Mouse (Mus musculus): Measurements from ENCODE around the gene Trafd1.

The Trafd1 gene

GRCm38 (mm10) chr5:121385461-121386119, at the start of gene Trafd1:
Gene Trafd1 (minus strand): TSS chr5:121385632.
- in situ Hi-C loops (cut with MboI, MseI) = no loop called here

DNA sequence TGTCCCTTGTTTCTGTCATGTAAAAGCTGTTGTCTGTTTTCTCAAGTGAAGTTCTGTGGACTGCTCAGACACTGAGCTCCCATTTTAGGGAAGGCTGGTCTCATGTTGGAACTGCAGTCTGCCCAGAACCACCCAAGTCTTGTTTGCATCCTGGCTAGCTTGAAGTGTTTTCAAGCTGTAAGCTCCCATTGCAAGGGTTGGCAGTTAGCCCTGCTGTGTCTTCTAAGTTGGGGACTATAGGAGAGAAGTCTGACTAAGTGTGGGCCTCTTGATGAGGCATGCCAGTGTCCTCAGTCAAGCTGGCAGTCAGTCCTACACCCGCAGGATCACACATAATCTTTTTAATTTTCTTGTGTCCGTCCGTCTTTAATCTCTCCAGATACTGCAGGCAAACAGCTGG, 43.5 kb upstream of the Trafd1 start:
- in situ Hi-C loops (cut with MboI, MseI) = loop anchor here (25.0 kb wide), 1 partner anchor 1058 kb away; no protein-coding TSS in a partner anchor

DNA sequence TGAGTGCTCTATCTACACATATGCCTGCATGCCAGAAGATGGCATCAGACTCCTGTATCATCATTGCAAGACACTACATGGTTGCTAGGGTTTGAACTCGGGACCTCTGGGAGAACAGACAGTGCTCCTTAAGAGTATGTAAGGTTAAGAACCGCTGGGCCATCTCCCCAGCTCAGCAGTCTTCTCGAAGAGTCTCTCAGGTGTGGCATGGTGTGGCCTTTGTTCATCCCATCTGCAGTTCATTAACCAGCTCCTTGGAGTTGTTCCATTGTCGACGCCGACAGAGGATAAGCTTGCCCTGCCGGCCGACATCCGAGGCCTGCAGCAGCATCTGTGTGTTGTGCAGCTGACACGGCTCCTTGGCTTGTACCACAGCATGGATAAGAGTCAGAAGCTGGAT, 37.9 kb upstream of the Trafd1 start:
- in situ Hi-C loops (cut with MboI, MseI) = no loop called here

DNA sequence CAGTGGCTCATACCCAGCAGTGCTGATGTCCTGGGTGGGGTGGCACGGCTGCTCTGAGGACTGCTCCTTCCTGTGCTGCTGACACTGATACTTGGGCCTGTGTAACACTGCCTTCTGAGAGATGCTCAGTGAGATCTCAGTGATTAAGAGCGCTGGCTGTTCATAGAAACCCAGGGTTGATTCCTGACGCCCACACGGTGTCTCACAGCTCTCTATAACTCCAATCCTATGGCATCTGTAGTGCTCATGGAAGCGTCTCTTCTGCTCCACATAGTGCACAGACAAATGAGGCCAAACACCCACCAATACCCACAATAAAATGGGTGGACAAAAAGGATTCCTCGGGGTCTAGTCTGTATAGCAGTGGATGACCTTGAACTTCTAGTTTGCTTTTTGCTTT, 37.4 kb upstream of the Trafd1 start:
- in situ Hi-C loops (cut with MboI, MseI) = no loop called here

- in situ Hi-C loops (cut with MboI, MseI) = no loop called here
Measured at GRCm38 (mm10) chr5:121420721-121421120, 35.3 kb upstream of the Trafd1 start.

- in situ Hi-C loops (cut with MboI, MseI) = no loop called here
Measured at GRCm38 (mm10) chr5:121410975-121411374, 25.5 kb upstream of the Trafd1 start.

DNA sequence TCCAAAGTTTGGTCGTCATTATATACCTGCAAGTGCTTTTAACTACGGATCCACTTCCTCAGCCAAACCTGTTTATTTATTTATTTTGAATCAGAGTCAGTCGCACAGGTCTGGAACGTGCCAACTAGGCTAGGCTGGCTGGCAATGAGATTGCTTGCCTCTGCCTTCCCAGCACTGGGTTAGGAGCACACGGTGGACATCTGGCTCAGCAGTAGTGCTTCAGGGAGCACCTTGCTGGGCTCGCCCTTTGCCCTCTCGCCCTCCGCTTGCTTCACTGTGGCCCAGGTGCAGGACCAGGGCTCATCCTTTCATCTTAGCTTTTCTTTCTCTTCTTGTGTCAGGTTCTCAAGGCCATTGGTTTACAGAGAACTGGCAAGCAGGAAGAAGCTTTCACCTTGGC, 22.4 kb upstream of the Trafd1 start:
- in situ Hi-C loops (cut with MboI, MseI) = loop anchor here (5.0 kb wide), 1 partner anchor 34 kb away; no protein-coding TSS in a partner anchor

DNA sequence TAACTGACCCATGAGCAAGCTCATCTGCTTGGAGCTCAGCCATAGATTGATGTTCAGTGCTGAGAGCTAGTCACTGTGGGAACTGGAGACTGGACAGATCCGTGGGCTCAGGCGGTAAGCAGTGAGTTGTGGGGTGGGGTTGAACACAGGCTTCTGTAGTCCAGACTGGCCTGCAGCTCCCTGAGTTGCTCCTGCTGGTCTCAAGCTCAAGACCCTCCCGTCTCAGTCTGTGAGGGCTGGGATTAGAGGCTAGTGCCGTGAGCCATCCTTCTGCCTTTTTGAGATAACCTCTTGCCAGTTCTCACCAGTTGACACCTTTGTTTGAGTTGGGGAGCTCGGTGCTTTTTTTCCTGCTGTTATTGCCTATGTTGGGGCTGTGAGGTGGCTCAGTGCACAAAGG, 15.4 kb upstream of the Trafd1 start:
- in situ Hi-C loops (cut with MboI, MseI) = no loop called here

DNA sequence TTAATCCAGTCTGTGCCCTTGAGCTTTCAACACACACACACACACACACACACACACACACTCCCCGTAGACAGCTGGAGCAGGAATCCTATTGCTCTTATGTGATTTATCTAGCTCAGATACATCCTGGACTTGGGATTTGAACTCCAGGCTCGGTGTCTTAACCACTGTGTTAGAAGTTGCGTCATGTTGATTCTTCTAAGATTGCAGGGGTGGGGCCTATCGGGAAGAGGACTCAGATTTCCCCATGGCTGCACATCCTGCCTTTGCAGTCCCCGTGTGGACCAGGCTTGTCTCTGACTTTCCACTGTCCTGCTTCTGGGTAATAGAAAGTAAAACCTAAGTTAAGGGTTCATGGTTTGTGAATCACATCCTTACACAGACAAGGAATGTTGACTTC, 14.6 kb upstream of the Trafd1 start:
- in situ Hi-C loops (cut with MboI, MseI) = no loop called here

- in situ Hi-C loops (cut with MboI, MseI) = no loop called here
Measured at GRCm38 (mm10) chr5:121399540-121399939, 14.1 kb upstream of the Trafd1 start.

GRCm38 (mm10) chr5:121398965-121399462, 13.6 kb upstream of the Trafd1 start:
- in situ Hi-C loops (cut with MboI, MseI) = no loop called here

DNA sequence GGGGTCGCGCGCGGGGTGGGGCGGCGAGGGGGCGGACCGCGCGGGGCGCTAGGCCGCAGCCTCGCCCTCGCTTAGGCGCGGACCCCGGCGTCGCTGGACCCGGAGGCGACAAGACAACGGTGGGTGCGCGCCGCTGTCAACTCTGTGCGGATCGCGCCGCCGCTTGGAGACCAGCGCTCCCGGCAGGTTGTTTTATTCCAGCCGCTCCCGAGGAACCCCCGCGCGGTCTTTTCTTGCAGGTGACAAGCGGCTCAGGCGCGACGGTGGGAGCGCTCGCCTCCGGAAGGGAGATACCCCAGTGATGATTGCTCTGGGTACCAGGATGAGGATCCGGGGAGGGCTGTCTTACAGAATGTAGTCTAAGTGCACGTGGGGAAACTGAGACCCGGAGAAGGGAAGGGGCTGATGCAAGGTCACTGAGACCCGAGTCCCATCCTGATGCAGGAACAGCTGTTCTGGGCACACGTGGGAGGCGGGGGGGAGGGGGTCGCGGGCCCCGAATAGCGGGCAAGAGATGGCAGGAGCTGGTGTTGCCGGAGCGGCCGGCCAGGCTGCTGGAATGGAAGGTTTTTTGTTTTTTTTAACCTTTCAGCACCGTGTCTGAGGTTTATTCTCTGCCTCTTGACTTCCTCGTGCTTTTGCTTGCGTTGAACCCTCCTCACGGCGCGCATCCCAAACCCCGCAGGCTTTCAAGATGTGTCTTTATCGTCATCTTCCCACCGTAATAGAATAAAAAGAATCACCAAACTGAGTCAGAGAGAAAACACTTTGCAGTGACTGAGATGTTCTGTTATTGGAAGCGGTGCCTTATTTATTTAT, 12.9 kb upstream of the Trafd1 start:
- in situ Hi-C loops (cut with MboI, MseI) = no loop called here

DNA sequence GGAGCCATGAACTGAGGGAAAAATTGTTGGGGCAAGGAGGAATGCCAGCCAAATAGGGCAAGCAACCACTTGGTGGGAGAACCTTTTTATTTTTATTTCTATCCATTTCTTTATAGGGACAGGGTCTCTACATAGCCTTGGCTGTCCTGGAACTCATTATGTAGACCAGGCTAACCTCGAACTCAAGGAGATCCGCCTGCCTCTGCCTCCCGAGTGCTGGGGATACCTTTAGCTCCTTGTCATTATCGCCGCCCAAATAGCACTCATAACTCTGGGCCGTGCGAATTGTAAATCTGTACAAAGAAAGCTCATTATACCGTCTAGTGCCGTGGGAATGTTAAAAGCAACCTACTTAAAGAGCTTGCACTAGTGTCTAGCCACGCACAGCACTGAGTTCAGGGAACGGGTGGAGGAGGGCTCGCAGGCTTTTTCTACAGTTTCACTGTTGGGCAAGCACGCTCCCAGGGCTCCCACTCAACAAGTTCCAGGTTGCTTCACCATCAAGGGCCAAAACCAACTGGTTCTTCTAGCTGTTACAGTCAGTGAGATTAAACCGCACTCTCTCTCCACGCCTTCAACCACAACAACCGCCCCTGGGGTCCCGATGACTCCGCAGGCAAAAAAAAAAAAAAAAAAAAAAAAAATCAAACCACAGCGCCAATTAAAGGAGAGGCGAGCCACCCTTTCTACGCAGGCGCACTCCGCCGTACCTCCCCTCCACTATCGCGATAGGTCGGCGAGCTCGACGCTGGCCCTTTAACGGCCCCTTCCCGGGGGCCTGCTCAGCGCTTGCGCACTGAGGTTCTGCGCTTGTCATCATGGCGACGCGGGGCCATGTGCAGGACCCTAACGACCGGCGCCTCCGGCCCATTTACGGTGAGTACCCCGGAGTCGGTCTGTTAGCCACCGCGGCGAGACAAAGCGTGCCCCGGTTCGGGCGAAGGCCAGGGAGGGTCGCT, 12.0 kb upstream of the Trafd1 start, which contains the start of gene Naa25:
TSS of gene Naa25 (plus strand) at position 750 of the 959 bp plus-strand sequence.
- in situ Hi-C loops (cut with MboI, MseI) = no loop called here

GRCm38 (mm10) chr5:121395621-121396020, 10.2 kb upstream of the Trafd1 start:
- in situ Hi-C loops (cut with MboI, MseI) = no loop called here

GRCm38 (mm10) chr5:121393402-121393801, 8.0 kb upstream of the Trafd1 start:
- in situ Hi-C loops (cut with MboI, MseI) = no loop called here

- in situ Hi-C loops (cut with MboI, MseI) = no loop called here
Measured at GRCm38 (mm10) chr5:121392667-121393380, 7.4 kb upstream of the Trafd1 start.

- in situ Hi-C loops (cut with MboI, MseI) = no loop called here
Measured at GRCm38 (mm10) chr5:121389691-121390090, 4.3 kb upstream of the Trafd1 start.

GRCm38 (mm10) chr5:121389106-121389505, 3.7 kb upstream of the Trafd1 start:
- in situ Hi-C loops (cut with MboI, MseI) = no loop called here

DNA sequence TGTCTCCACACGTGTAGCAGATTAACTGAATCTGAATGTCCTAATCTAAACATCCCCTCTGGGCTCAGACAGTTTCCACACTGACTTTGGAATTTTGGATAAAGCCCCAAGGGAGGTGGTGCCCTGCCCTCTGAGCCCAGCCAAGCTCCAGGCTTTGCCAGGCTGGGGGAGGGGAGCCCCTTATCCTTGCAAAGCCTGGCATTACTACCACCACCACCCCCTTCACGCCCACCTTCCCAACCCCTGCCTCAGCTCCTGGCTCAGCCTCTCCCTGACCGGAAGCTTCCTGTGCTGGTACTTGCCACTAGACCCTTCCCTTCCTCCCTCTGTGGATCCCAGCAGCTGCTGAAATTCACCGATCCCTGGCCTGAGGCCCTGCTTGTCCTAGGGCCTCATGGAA, 1.7 kb upstream of the Trafd1 start:
- in situ Hi-C loops (cut with MboI, MseI) = no loop called here

DNA sequence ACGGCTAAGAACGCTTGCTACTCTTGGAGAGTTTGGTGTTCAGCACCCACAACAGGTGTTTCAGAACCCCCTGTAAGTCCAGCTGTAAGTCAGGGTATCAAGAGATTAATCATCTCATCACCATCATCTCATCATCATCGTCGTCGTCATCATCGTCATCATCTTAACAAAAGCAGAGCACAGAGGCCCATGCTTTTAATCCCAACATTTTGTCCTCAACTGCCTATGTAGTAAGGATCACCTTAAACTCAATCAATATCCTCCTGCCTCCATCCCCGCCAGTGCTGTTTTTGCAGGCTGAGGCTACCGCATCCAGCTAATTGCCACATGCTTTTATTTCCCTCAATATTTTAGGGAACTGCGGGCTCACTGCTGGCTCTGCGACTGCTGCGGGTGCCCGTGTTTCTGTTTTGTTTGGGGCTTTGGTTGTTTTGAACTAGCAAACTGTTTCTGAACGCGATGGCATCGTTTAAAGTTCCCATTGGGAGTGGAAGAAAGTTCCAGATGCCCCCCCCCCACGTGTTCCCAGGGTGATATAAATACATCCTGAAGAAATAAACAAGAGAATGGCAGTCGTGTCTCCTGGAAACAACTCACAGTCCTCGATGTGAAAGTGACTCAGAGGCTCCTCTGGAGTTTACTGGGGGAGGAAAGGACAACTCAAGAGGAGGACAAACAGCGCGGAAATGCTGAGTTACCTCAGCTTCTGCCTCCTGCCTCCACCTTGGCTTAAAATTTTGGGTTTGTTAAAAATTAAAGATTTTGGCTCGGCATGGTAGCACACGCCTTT, 883 bp upstream of the Trafd1 start:
- in situ Hi-C loops (cut with MboI, MseI) = no loop called here

All from regulatory T cell (primary cell).